Comparison of ENCODE assay signal across 26 mouse cellular contexts in genomic region chr5:66992401-66992800, GRCm38 (mm10).
DNase-seq lines count a peak whose midpoint lies in the region; ATAC-seq lines count a peak whose summit lies in the region.
"Had no signal": no experiment of that assay in that cellular context is flagged by ENCODE, and none has a peak within 500 bp of the region (broad histone marks: within the 10 kb centered on the region; RNA-seq: fewer than 3 reads in every experiment).

No protein-coding gene starts in this region.

- intact Hi-C loops in left cerebral cortex, postnatal 10 days (cut with DNase I): loop anchor here (5.0 kb wide), 1 partner anchor 280 kb away; no protein-coding TSS in a partner anchor

- no peaks in the 10 kb centered on the region for H3K36me3 ChIP-seq in hindbrain, embryonic 12.5 days
- no peaks in the 10 kb centered on the region for H3K36me3 ChIP-seq in hindbrain, embryonic 11.5 days (ENCODE audit: control insufficient read depth, insufficient read depth, low read length)
- peaks cover 15% of the 10 kb centered on the region for H3K36me3 ChIP-seq in embryonic facial prominence, embryonic 13.5 days
- H3K36me3 ChIP-seq in limb, embryonic 10.5 days: peaks cover 10% of the 10 kb centered on the region
- H3K36me3 ChIP-seq: heart, embryonic 12.5 days; heart, embryonic 15.5 days; hindbrain, embryonic 15.5 days had no signal

- WGBS in hindbrain, embryonic 12.5 days: 75% methylated on average over 7 of the region's 7 CpGs
- WGBS in hindbrain, embryonic 11.5 days: 78% methylated on average over 7 of the region's 7 CpGs
- WGBS in embryonic facial prominence, embryonic 13.5 days: 34% methylated on average over 7 of the region's 7 CpGs
- 46% methylated on average over 7 of the region's 7 CpGs for WGBS in limb, embryonic 10.5 days

- H3K9ac ChIP-seq in hindbrain, embryonic 12.5 days: no peak overlapping the region
- H3K9ac ChIP-seq in hindbrain, embryonic 11.5 days (ENCODE audit: low read depth, low read length): no peak overlapping the region
- H3K9ac ChIP-seq in embryonic facial prominence, embryonic 13.5 days: no peak overlapping the region
- H3K9ac ChIP-seq: forebrain, postnatal 0 days; heart, embryonic 12.5 days; heart, embryonic 15.5 days; hindbrain, embryonic 15.5 days had no signal

- H3K9me3 ChIP-seq in hindbrain, embryonic 12.5 days (replicated peaks): no peaks in the 10 kb centered on the region
- no peaks in the 10 kb centered on the region for H3K9me3 ChIP-seq in hindbrain, embryonic 11.5 days (ENCODE audit: control insufficient read depth, low read length)
- H3K9me3 ChIP-seq in embryonic facial prominence, embryonic 13.5 days: no peaks in the 10 kb centered on the region
- no peaks in the 10 kb centered on the region for H3K9me3 ChIP-seq in limb, embryonic 10.5 days (replicated peaks)
- H3K9me3 ChIP-seq: heart, embryonic 12.5 days; heart, embryonic 15.5 days; hindbrain, embryonic 10.5 days; hindbrain, embryonic 15.5 days had no signal

- no peak for DNase-seq in hindbrain, embryonic 11.5 days (ENCODE audit: low spot score)
- DNase-seq in limb, embryonic 10.5 days (ENCODE audit: low spot score): no peak
- no peak for DNase-seq in kidney, postnatal 14 days
- DNase-seq in lung, postnatal 4 days: no peak
- DNase-seq in left cerebral cortex, postnatal 10 days (ENCODE audit: extremely low spot score in 1 of 2, low spot score in 2 of 2): no peak
- no peak for DNase-seq in ovary, postnatal 10 days (ENCODE audit: low spot score)
- DNase-seq: adrenal gland, adult 2 months; adrenal gland, postnatal 14 days; cerebellum, adult 11 months; cerebellum, adult 2 months; cerebellum, adult 9-11 months; cerebellum, postnatal 25 days; forebrain, postnatal 0 days; gastrocnemius, adult 2 months; gastrocnemius, postnatal 14 days; heart, adult 18-20 months; heart, postnatal 10 days; heart, postnatal 36 days had no signal

- 0 out of 2 replicates have a peak overlapping the region, but pooled peaks have one; percentile 48 for H3K27ac ChIP-seq in hindbrain, embryonic 12.5 days
- H3K27ac ChIP-seq in hindbrain, embryonic 11.5 days (ENCODE audit: low read depth, low read length): no peak overlapping the region
- peak overlapping the region; percentile 40 for H3K27ac ChIP-seq in embryonic facial prominence, embryonic 13.5 days
- 0 out of 2 replicates have a peak overlapping the region, but pooled peaks have one; percentile 59 for H3K27ac ChIP-seq in limb, embryonic 10.5 days
- H3K27ac ChIP-seq: gastrocnemius, adult 2 months; heart, embryonic 15.5 days; hindbrain, embryonic 15.5 days had no signal

- no peak for ATAC-seq in hindbrain, embryonic 12.5 days (ENCODE audit: low FRiP score)
- no peak for ATAC-seq in hindbrain, embryonic 11.5 days (ENCODE audit: low FRiP score)
- ATAC-seq in embryonic facial prominence, embryonic 13.5 days (ENCODE audit: insufficient number of reproducible peaks, insufficient read depth, low FRiP score, low TSS enrichment, low read depth): no peak
- ATAC-seq: forebrain, embryonic 14.5 days; forebrain, postnatal 0 days; Patski had no signal

- H3K4me3 ChIP-seq in hindbrain, embryonic 12.5 days: no peak overlapping the region
- H3K4me3 ChIP-seq in hindbrain, embryonic 11.5 days (ENCODE audit: low read depth, low read length): no peak overlapping the region
- no peak overlapping the region for H3K4me3 ChIP-seq in embryonic facial prominence, embryonic 13.5 days
- no peak overlapping the region for H3K4me3 ChIP-seq in limb, embryonic 10.5 days
- H3K4me3 ChIP-seq: gastrocnemius, adult 2 months; heart, embryonic 12.5 days; heart, embryonic 15.5 days; hindbrain, embryonic 10.5 days; hindbrain, embryonic 15.5 days had no signal

- H3K4me1 ChIP-seq in hindbrain, embryonic 12.5 days: peaks cover 26% of the 10 kb centered on the region
- H3K4me1 ChIP-seq in hindbrain, embryonic 11.5 days (replicated peaks; ENCODE audit: control insufficient read depth, insufficient read depth, low read length): no peaks in the 10 kb centered on the region
- H3K4me1 ChIP-seq in embryonic facial prominence, embryonic 13.5 days: peaks cover 44% of the 10 kb centered on the region
- peaks cover 51% of the 10 kb centered on the region for H3K4me1 ChIP-seq in limb, embryonic 10.5 days

- no peak overlapping the region for H3K4me2 ChIP-seq in hindbrain, embryonic 12.5 days (replicated peaks)
- no peak overlapping the region for H3K4me2 ChIP-seq in hindbrain, embryonic 11.5 days (replicated peaks; ENCODE audit: low read depth, low read length)
- peak overlapping the region; percentile 20; the same call in 1 of the 2 replicates for H3K4me2 ChIP-seq in embryonic facial prominence, embryonic 13.5 days
- H3K4me2 ChIP-seq: heart, embryonic 12.5 days; heart, embryonic 15.5 days; hindbrain, embryonic 15.5 days had no signal

- H3K27me3 ChIP-seq in hindbrain, embryonic 12.5 days: no peaks in the 10 kb centered on the region
- H3K27me3 ChIP-seq in hindbrain, embryonic 11.5 days (ENCODE audit: control insufficient read depth, insufficient read depth, low read length): no peaks in the 10 kb centered on the region
- H3K27me3 ChIP-seq in embryonic facial prominence, embryonic 13.5 days: no peaks in the 10 kb centered on the region
- no peaks in the 10 kb centered on the region for H3K27me3 ChIP-seq in limb, embryonic 10.5 days (ENCODE audit: low read depth, poor library complexity, severe bottlenecking)
- H3K27me3 ChIP-seq: hindbrain, embryonic 15.5 days; Patski had no signal
